Mouse (Mus musculus): ENCODE data around the gene Ampd2. TPM values are rescaled to one million over a fixed set of nuclear protein-coding genes. Genes with fewer than 3 reads are reported as not detected.

Ampd2 gene
- total RNA-seq, 1 experiment: 58.1 TPM

DNA sequence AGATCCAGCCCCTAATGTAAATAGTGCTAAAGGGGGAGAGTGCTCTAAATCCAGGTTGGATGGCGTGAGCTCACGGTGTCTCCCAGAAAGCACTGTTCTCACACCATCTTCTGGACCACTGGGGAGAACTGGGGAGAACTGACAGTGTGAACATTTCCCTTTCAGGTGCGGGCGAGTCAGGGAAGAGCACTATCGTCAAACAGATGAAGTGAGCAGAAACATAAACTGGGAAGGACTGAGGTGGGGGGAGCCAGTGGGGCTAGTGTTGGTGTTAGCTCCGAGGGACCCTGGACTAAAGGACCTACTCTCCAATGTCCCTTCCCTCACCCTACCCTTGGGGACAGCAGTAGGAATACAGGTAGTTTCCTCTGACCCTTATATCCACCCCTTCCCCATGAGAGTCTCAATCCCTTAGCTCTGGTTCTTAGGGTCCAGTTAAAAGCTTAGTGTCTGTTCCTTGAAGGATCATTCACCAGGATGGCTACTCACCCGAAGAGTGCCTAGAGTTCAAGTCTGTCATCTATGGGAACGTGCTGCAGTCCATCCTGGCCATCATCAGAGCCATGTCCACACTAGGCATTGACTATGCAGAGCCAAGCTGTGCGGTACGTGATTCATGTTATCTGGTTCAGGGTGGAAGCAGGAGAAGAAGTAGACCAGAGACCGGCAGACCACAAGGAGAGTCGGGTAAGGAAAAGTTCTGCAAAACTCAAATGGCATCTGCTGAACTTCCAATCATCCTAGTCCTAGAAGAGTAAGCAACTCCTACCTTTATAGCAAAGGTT, 8.7 kb upstream of the Ampd2 start:
- in situ Hi-C loops (cut with MboI; ENCODE audit: low sequenced_read_pairs in 2 of 2, unreplicated experiment in 2 of 2): no loop called here
- DNase-seq (ENCODE audit: low read depth, low spot score): no peak

GRCm38 (mm10) chr3:108094146-108094545, 7.7 kb upstream of the Ampd2 start:
- Histone ChIP-seq H3K4me3 (ENCODE audit: insufficient read depth in 1 of 2, low read depth in 1 of 2, low read length in 2 of 2, poor library complexity in 1 of 2, severe bottlenecking in 1 of 2) (no peak overlapping the region), H3K36me3 (ENCODE audit: control insufficient read depth, insufficient read depth, low read length, poor library complexity, severe bottlenecking) (no peaks in the 10 kb centered on the region; the same call in 1 of the 2 replicates), H3K9ac (ENCODE audit: insufficient read depth, low read depth, low read length, poor library complexity, severe bottlenecking) (no peak overlapping the region), H3K4me1 (ENCODE audit: control insufficient read depth in 2 of 2, insufficient read depth in 2 of 2, low read length in 2 of 2, poor library complexity in 1 of 2) (peaks cover 0 to 6% of the 10 kb centered on the region in 2 experiments; a peak in 2 of 4 replicates), H3K9me3 (ENCODE audit: control insufficient read depth, insufficient read depth, low read depth, low read length) (no peaks in the 10 kb centered on the region), H3K27ac (ENCODE audit: insufficient read depth, low read depth, low read length, poor library complexity, severe bottlenecking) (no peak overlapping the region)
- TF ChIP-seq CHD2 (IDR thresholded peaks at IDR 0.05; ENCODE audit: low read depth, low read length) (no peak), MAFK (IDR thresholded peaks at IDR 0.05; ENCODE audit: insufficient read depth, low read depth, low read length) (no peak), ZNF384 (IDR thresholded peaks at IDR 0.05; ENCODE audit: low read depth, low read length) (no peak), HCFC1 (IDR thresholded peaks at IDR 0.05; ENCODE audit: borderline replicate concordance, insufficient read depth, low read length) (no peak), ZC3H11A (IDR thresholded peaks at IDR 0.05; ENCODE audit: borderline replicate concordance, low read depth, low read length) (no peak)
- in situ Hi-C loops (cut with MboI; ENCODE audit: low sequenced_read_pairs in 2 of 2, unreplicated experiment in 2 of 2): no loop called here
- no peak for DNase-seq (ENCODE audit: low read depth, low spot score)

More for the DNA sequence above, 8.7 kb upstream of the Ampd2 start:
- Histone ChIP-seq H3K9me3 (ENCODE audit: control insufficient read depth, insufficient read depth, low read depth, low read length) (no peaks in the 10 kb centered on the region), H3K9ac (ENCODE audit: insufficient read depth, low read depth, low read length, poor library complexity, severe bottlenecking) (no peak overlapping the region), H3K4me3 (ENCODE audit: insufficient read depth in 1 of 2, low read depth in 1 of 2, low read length in 2 of 2, poor library complexity in 1 of 2, severe bottlenecking in 1 of 2) (no peak overlapping the region), H3K36me3 (ENCODE audit: control insufficient read depth, insufficient read depth, low read length, poor library complexity, severe bottlenecking) (no peaks in the 10 kb centered on the region; the same call in 1 of the 2 replicates), H3K4me1 (ENCODE audit: control insufficient read depth in 2 of 2, insufficient read depth in 2 of 2, low read length in 2 of 2, poor library complexity in 1 of 2) (peaks cover 0 to under 1% of the 10 kb centered on the region in 2 experiments; a peak in 2 of 4 replicates), H3K27ac (ENCODE audit: insufficient read depth, low read depth, low read length, poor library complexity, severe bottlenecking) (no peak overlapping the region)
- TF ChIP-seq ZC3H11A (IDR thresholded peaks at IDR 0.05; ENCODE audit: borderline replicate concordance, low read depth, low read length): no peak
- TF ChIP-seq HCFC1 (IDR thresholded peaks at IDR 0.05; ENCODE audit: borderline replicate concordance, insufficient read depth, low read length): no peak
- no peak for TF ChIP-seq ZNF384 (IDR thresholded peaks at IDR 0.05; ENCODE audit: low read depth, low read length)
- no peak for TF ChIP-seq MAFK (IDR thresholded peaks at IDR 0.05; ENCODE audit: insufficient read depth, low read depth, low read length)
- no peak for TF ChIP-seq CHD2 (IDR thresholded peaks at IDR 0.05; ENCODE audit: low read depth, low read length)

DNA sequence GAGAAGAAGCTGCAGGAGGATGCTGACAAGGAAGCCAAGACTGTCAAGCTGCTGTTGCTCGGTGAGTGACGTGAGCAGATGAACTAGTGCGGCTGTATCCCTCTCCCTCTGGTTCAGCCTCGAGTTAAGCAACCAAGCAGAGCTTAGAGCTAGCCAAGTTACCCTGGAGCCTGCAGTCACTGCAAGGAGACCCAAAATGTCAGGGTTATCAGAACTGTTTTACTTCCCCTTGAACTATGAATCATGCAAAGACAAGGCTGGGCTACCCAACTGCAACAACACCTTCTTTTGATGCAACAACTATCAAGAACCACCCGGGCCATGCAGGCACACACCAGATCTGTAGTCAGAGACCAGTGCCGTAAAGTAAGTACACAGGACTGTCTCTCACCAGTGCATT, 6.9 kb upstream of the Ampd2 start:
- DNase-seq (ENCODE audit: low read depth, low spot score): no peak
- Histone ChIP-seq H3K9me3 (ENCODE audit: control insufficient read depth, insufficient read depth, low read depth, low read length) (no peaks in the 10 kb centered on the region), H3K36me3 (ENCODE audit: control insufficient read depth, insufficient read depth, low read length, poor library complexity, severe bottlenecking) (no peaks in the 10 kb centered on the region; the same call in 1 of the 2 replicates), H3K4me1 (ENCODE audit: control insufficient read depth in 2 of 2, insufficient read depth in 2 of 2, low read length in 2 of 2, poor library complexity in 1 of 2) (peaks cover 2 to 10% of the 10 kb centered on the region in 2 experiments; a peak in 2 of 4 replicates), H3K27ac (ENCODE audit: insufficient read depth, low read depth, low read length, poor library complexity, severe bottlenecking) (no peak overlapping the region), H3K4me3 (ENCODE audit: insufficient read depth in 1 of 2, low read depth in 1 of 2, low read length in 2 of 2, poor library complexity in 1 of 2, severe bottlenecking in 1 of 2) (no peak overlapping the region), H3K9ac (ENCODE audit: insufficient read depth, low read depth, low read length, poor library complexity, severe bottlenecking) (no peak overlapping the region)
- in situ Hi-C loops (cut with MboI; ENCODE audit: low sequenced_read_pairs in 2 of 2, unreplicated experiment in 2 of 2): no loop called here
- TF ChIP-seq MAFK (IDR thresholded peaks at IDR 0.05; ENCODE audit: insufficient read depth, low read depth, low read length): no peak
- TF ChIP-seq ZC3H11A (IDR thresholded peaks at IDR 0.05; ENCODE audit: borderline replicate concordance, low read depth, low read length): no peak
- TF ChIP-seq HCFC1 (IDR thresholded peaks at IDR 0.05; ENCODE audit: borderline replicate concordance, insufficient read depth, low read length): no peak
- no peak for TF ChIP-seq CHD2 (IDR thresholded peaks at IDR 0.05; ENCODE audit: low read depth, low read length)
- TF ChIP-seq ZNF384 (IDR thresholded peaks at IDR 0.05; ENCODE audit: low read depth, low read length): no peak

DNA sequence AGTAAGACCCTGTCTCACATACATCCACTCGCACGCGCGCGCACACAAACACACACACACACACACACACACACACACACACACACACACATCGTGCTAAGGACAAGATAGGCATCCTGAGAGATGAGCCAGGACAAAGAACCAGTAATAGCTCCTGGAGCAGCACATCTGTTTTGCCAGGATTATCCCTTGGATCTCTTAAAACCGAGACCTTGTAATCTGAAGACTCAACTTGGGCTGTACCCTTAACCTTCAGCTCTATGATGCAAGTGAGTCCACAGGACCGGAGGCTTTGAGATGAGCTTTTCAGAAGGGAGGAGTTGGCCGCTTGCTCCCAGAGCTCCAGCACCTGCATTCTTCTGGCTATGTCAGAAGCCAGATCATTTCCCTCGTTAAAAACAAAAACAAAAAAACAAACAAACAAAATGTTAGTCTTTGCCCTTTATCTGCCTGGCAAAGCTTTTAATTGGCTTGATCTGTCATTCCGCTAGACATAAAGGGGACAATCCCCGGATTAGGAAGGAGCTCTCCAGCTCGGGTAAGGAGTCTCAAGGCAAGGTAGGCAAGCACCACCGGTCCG, 6.2 kb upstream of the Ampd2 start, which contains the start of gene Gnat2:
Gene Gnat2 (plus strand): TSS at position 254 of the 580 bp plus-strand sequence.
- Histone ChIP-seq H3K27ac (ENCODE audit: insufficient read depth, low read depth, low read length, poor library complexity, severe bottlenecking) (no peak within 1 kb of the TSS), H3K36me3 (ENCODE audit: control insufficient read depth, insufficient read depth, low read length, poor library complexity, severe bottlenecking) (no peaks in the 10 kb centered on the region; the same call in 1 of the 2 replicates), H3K9me3 (ENCODE audit: control insufficient read depth, insufficient read depth, low read depth, low read length) (no peaks in the 10 kb centered on the region), H3K4me3 (ENCODE audit: insufficient read depth in 1 of 2, low read depth in 1 of 2, low read length in 2 of 2, poor library complexity in 1 of 2, severe bottlenecking in 1 of 2) (no peak within 1 kb of the TSS), H3K4me1 (ENCODE audit: control insufficient read depth in 2 of 2, insufficient read depth in 2 of 2, low read length in 2 of 2, poor library complexity in 1 of 2) (peaks cover 2 to 10% of the 10 kb centered on the region in 2 experiments; a peak in 2 of 4 replicates), H3K9ac (ENCODE audit: insufficient read depth, low read depth, low read length, poor library complexity, severe bottlenecking) (no peak within 1 kb of the TSS)
- TF ChIP-seq ZC3H11A (IDR thresholded peaks at IDR 0.05; ENCODE audit: borderline replicate concordance, low read depth, low read length): no peak
- no peak for TF ChIP-seq CHD2 (IDR thresholded peaks at IDR 0.05; ENCODE audit: low read depth, low read length)
- no peak for TF ChIP-seq ZNF384 (IDR thresholded peaks at IDR 0.05; ENCODE audit: low read depth, low read length)
- TF ChIP-seq MAFK (IDR thresholded peaks at IDR 0.05; ENCODE audit: insufficient read depth, low read depth, low read length): no peak
- no peak for TF ChIP-seq HCFC1 (IDR thresholded peaks at IDR 0.05; ENCODE audit: borderline replicate concordance, insufficient read depth, low read length)
- in situ Hi-C loops (cut with MboI; ENCODE audit: low sequenced_read_pairs in 2 of 2, unreplicated experiment in 2 of 2): no loop called here
- no peak for DNase-seq (ENCODE audit: low read depth, low spot score)

Measured in ES-E14 (cell line).